Mouse (Mus musculus): ENCODE measurements at regions not wholly inside any gene's neighbourhood (a gene's known extent, or its start where the extent isn't known, plus 50 kb on each side); places are given as distances from the start of the nearest gene placed in this dataset.

DNA sequence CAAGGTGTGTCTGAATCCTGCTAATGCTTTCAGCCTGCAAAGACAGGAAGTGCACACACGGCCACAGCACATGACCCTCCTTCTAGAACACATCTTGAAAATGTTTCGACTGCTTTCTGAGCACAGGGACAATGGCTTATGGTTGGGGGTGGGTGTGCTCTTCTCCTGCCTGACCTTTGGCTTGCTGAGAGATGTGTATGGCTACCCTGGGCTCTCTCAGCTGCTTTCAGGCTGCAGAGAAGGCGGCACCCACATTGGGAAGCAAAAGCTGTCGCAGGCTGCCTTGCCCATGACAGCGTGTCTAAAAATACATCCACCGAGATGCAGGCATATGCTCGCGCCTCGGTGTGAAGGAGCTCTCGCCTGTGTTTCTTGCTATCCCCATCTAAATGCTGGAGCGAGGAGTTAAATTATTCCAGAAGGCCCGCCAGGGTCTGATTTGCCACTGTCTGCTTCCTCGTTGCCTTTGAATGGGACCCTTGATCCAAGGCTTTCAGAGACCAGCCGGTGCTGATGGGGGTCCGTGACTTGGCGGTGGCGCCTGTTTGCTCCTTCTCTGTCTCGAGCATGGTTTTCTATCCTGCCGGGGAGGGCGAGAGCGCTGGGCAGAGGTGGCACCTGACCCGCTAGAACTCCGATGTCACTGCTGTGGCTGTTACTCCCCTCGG, 214.6 kb upstream of the Ubash3b start:
- Histone ChIP-seq H3K27me3 (ENCODE audit: low read depth, poor library complexity, severe bottlenecking) (no peaks in the 10 kb centered on the region), H3K4me3 (peak overlapping the region; percentile 45), H3K27ac (peak overlapping the region; percentile 90), H3K9me3 (replicated peaks) (no peaks in the 10 kb centered on the region), H3K4me1 (peaks cover 53% of the 10 kb centered on the region), H3K36me3 (no peaks in the 10 kb centered on the region)
- 10% methylated on average over 24 of the region's 24 CpGs for WGBS
- DNase-seq (ENCODE audit: low spot score), result peak; percentile 63

DNA sequence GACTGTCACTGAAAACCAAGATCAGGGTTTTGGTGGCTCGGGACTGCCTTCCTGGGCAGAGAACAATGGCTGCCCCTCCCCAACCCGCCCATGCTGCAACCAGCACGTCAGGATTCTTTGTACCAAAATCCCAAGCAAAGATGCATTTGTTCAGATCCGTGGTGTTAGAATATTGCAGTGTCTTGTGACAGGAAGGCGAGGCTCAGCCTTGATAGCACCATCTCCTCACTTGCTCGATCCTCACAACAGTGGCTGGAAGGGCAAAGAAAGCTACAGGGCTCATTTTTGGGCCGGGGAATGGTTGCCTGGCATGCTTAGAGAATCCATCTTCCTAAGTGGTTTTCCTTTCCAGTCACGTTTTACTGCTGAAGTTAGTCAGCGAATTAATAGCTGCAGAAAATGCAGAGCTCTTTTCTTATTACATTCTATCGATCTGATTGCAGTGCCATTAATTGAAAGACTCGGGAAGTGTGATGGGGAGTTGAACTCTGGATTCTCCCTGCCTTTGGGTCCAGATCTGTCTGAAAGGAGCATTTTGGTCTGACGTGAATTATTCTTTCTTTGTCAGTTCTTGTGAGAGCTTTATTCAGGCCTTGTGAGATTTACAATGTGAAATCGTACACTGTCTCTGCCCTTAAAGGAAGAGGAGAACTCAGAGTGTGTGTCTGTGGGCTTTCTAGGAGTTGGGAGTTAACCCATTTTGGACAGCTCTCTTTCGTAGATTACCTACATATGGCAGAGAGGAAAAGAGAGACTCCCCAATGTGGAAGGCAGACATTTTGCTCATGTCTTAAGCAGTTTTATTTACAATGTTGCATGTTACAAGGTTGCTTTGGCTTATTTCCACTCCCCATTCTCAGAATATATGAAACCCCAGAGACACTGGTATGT, 213.3 kb upstream of the Ubash3b start:
- no peak for DNase-seq (ENCODE audit: low spot score)
- H3K27ac ChIP-seq, result peak overlapping the region; percentile 77
- H3K4me3 ChIP-seq, result no peak overlapping the region
- H3K36me3 ChIP-seq, result no peaks in the 10 kb centered on the region
- 66% methylated on average over 14 of the region's 14 CpGs for WGBS
- no peaks in the 10 kb centered on the region for H3K27me3 ChIP-seq (ENCODE audit: low read depth, poor library complexity, severe bottlenecking)
- H3K4me1 ChIP-seq, result peaks cover 53% of the 10 kb centered on the region
- H3K9me3 ChIP-seq (replicated peaks), result no peaks in the 10 kb centered on the region

DNA sequence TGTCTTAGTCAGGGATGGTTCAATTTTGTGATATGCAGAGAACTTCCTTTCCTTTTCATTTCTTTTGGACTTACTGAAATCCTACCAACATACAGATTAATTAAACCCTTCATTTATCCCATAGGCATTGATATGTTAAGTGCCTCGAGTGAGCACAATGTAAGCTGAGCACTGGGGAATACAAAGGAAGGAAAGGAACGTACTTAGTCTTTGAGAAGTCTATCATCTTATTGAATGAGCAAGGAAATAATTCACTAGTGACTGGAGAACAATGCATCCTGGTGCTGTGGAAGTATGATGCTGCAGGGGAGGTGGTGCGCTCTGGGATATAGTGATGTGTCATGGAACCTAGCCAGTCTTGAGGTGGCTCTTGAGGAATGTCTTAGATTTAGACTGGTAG, 204.9 kb upstream of the Ubash3b start:
- H3K4me3 ChIP-seq, result no peak overlapping the region
- H3K9me3 ChIP-seq (replicated peaks), result no peaks in the 10 kb centered on the region
- WGBS, result 85% methylated on average over 3 of the region's 3 CpGs
- no peaks in the 10 kb centered on the region for H3K27me3 ChIP-seq (ENCODE audit: low read depth, poor library complexity, severe bottlenecking)
- DNase-seq (ENCODE audit: low spot score), result no peak
- H3K27ac ChIP-seq, result no peak overlapping the region
- H3K4me1 ChIP-seq, result peaks cover 10% of the 10 kb centered on the region
- H3K36me3 ChIP-seq, result no peaks in the 10 kb centered on the region

DNA sequence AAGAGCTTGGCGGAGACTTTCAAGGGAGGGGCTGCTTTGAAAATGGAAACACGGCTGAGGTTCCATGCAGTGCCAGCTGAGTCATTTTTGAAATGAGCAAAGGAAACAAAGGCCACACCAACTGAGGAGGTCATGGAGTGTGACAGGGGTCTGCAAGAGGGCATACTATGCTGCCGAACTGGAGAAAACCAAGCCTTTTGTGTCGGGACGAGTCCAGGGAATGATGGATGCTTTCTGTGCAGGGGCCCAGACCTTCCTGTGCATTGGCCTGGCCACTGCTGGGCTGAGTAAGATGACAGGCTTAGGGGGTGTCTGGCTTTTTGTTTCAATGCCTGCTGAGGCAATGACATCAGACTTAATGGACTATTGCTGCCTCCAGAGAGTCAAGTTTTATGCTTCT, 203.8 kb upstream of the Ubash3b start:
- peaks cover 10% of the 10 kb centered on the region for H3K4me1 ChIP-seq
- H3K27me3 ChIP-seq (ENCODE audit: low read depth, poor library complexity, severe bottlenecking), result no peaks in the 10 kb centered on the region
- H3K27ac ChIP-seq, result peak overlapping the region; percentile 50
- 34% methylated on average over 5 of the region's 5 CpGs for WGBS
- no peak overlapping the region for H3K4me3 ChIP-seq
- no peaks in the 10 kb centered on the region for H3K36me3 ChIP-seq
- no peak for DNase-seq (ENCODE audit: low spot score)
- H3K9me3 ChIP-seq (replicated peaks), result no peaks in the 10 kb centered on the region

DNA sequence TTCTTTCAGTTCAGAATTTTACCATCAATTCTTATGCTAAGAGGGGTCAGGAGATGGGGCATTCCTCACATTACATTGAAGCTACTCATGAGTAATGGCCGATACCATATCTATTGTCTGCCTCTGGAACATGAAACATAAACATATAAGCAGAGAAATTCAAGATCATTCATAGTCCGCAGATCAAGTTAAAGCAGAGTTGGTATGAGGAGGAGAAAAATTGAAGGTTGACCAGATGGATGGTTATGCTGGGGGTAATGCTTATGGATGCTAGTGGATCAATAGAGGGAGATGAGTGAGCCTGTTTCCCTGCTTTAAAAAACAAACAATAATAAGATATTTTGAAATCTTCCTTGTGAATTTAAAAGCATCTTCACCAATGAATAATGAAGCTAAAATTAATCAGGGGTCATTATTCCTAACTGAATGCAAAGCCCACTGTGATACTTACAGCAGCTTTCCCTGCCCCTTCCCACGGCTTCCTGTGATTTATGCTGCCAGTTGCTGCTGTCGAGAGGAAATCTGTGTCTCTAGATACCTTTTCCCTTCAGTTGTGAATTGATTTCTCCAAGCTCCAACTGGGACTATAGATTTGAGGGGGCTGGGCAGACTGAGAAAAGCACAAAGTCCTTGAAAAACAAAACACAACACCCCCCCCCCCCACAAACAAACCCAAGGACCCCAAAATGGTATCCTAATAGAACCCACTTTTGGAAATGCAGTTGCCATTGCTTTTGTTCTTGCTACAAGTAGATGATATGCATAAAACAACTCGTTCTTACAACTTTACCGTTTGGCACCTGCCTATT, 203.1 kb upstream of the Ubash3b start:
- DNase-seq (ENCODE audit: low spot score), result no peak
- peaks cover 10% of the 10 kb centered on the region for H3K4me1 ChIP-seq
- H3K27ac ChIP-seq, result peak overlapping the region; percentile 50; the same call in 1 of the 2 replicates
- no peaks in the 10 kb centered on the region for H3K27me3 ChIP-seq (ENCODE audit: low read depth, poor library complexity, severe bottlenecking)
- no peak overlapping the region for H3K4me3 ChIP-seq
- no peaks in the 10 kb centered on the region for H3K36me3 ChIP-seq
- no peaks in the 10 kb centered on the region for H3K9me3 ChIP-seq (replicated peaks)
- 63% methylated on average over 6 of the region's 6 CpGs for WGBS

DNA sequence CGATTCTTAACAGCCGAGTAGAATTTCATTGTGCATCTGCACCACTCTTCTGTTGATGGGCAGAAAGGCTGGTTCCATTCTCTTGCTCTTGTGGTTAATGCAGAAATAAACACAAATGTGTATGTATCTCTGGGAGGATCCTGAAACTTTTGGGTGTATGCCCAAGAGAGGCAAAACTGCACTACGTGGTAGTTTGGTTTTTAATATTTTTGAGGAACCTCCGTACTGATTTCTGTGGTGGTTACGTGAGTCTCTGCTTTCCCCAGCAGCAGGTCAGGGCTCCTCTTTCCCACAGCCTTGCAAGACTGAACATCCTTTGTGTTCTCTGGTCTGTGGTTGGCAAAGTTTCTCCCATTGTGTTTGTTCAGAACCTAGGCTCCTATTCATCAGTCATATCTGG, 198.9 kb upstream of the Ubash3b start:
- H3K27ac ChIP-seq, result no peak overlapping the region
- WGBS, result 91% methylated on average over 5 of the region's 5 CpGs

DNA sequence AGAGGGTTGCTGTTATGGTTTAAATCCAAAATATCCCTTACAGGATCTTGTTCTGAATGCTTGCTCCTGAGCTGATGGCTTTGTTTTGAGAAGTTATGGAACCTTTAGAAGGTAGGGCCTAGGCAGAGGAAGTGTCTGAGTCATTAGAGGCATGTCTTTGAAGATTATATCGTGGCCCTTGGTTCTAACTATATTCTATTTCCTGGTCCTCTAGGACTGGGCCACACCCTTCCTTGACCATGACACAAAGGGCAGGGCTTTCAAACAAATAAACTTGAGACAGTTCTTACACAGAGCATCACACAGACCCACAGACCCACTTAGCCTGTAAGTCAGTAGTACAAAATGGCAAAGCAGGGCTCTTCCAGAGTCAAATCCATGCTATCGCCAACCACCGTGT, 197.8 kb upstream of the Ubash3b start:
- DNase-seq (ENCODE audit: low spot score), result no peak
- Histone ChIP-seq H3K27me3 (ENCODE audit: low read depth, poor library complexity, severe bottlenecking) (no peaks in the 10 kb centered on the region), H3K4me3 (no peak overlapping the region), H3K27ac (no peak overlapping the region), H3K9me3 (replicated peaks) (no peaks in the 10 kb centered on the region), H3K4me1 (peaks cover 15% of the 10 kb centered on the region), H3K36me3 (no peaks in the 10 kb centered on the region)
- 91% methylated on average over 3 of the region's 3 CpGs for WGBS

More for the DNA sequence above, 198.9 kb upstream of the Ubash3b start:
- no peak for DNase-seq (ENCODE audit: low spot score)
- H3K4me1 ChIP-seq, result peaks cover 24% of the 10 kb centered on the region
- H3K27me3 ChIP-seq (ENCODE audit: low read depth, poor library complexity, severe bottlenecking), result no peaks in the 10 kb centered on the region
- no peaks in the 10 kb centered on the region for H3K9me3 ChIP-seq (replicated peaks)
- no peak overlapping the region for H3K4me3 ChIP-seq
- no peaks in the 10 kb centered on the region for H3K36me3 ChIP-seq

DNA sequence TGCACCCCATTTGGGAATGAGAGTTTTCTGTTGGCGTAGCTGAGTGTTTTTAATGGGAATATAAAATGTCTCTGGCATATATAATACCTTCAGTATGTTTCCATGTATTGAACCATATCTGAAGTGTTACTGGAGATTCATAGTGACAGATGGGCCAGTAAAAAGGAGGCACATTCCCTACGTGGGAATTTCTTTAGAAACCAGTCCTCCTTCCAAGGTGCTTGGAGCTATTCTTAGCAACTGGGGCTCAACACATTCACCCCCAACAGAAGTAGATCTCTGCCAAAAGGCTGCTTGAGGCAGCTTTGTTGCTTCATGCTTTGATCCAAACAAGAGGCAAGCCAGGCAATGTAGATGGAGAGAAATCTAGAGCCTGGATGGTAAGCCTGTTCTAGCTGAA, 183.8 kb upstream of the Ubash3b start:
- H3K27me3 ChIP-seq (ENCODE audit: low read depth, poor library complexity, severe bottlenecking), result no peaks in the 10 kb centered on the region
- WGBS, result 83% methylated on average over 2 of the region's 2 CpGs
- H3K27ac ChIP-seq, result no peak overlapping the region
- DNase-seq (ENCODE audit: low spot score), result no peak
- H3K36me3 ChIP-seq, result no peaks in the 10 kb centered on the region
- no peak overlapping the region for H3K4me3 ChIP-seq
- no peaks in the 10 kb centered on the region for H3K4me1 ChIP-seq
- H3K9me3 ChIP-seq (replicated peaks), result no peaks in the 10 kb centered on the region

DNA sequence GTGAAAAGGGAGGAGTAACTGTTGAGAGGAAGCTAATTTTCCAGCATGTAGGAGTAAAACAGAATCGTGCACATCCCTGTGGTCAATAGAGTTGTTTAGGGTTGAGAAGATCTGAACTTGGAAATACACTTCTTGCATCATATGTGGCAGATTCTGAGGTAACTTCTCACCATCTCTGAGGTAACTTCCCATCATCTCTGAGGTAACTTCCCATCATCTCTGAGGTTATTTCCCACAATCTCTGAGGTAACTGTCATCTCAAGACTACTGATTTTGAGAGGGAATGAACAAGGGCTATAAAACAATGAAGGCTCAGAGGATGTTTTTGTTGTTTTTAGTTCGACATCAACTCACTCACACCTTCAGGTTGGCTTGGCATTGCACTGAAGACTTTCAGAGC, 175.9 kb upstream of the Ubash3b start:
- WGBS, result 84% methylated on average over 2 of the region's 2 CpGs

DNA sequence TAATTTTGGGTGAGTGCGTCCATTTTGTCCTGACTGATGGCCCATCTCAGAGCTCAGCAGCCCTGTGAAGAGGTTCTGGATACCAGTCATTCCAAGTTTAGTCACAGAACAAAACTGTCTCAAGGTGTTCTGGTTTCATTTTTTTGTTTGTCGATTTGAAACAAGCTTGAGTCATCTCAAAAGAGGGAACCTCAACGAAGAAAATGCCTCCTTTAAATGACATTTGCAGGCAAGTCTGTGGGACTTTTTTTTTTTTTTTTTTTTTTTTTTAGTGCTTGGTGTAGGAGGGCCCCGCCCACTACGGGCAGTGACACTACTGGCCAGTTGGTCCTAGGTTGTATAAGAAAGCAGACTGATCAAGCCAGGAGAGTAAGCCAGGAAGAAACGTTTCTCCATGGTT, 175.3 kb upstream of the Ubash3b start:
- Histone ChIP-seq H3K27me3 (ENCODE audit: low read depth, poor library complexity, severe bottlenecking) (no peaks in the 10 kb centered on the region), H3K27ac (no peak overlapping the region), H3K36me3 (peaks cover 3% of the 10 kb centered on the region; the same call in 1 of the 2 replicates), H3K4me3 (no peak overlapping the region), H3K4me1 (peaks cover 26% of the 10 kb centered on the region), H3K9me3 (replicated peaks) (no peaks in the 10 kb centered on the region)
- 79% methylated on average over 6 of the region's 6 CpGs for WGBS
- DNase-seq (ENCODE audit: low spot score), result no peak

More for the DNA sequence above, 175.9 kb upstream of the Ubash3b start:
- Histone ChIP-seq H3K27ac (no peak overlapping the region), H3K36me3 (no peaks in the 10 kb centered on the region), H3K4me1 (peaks cover 26% of the 10 kb centered on the region), H3K27me3 (ENCODE audit: low read depth, poor library complexity, severe bottlenecking) (no peaks in the 10 kb centered on the region), H3K9me3 (replicated peaks) (no peaks in the 10 kb centered on the region), H3K4me3 (no peak overlapping the region)
- no peak for DNase-seq (ENCODE audit: low spot score)

DNA sequence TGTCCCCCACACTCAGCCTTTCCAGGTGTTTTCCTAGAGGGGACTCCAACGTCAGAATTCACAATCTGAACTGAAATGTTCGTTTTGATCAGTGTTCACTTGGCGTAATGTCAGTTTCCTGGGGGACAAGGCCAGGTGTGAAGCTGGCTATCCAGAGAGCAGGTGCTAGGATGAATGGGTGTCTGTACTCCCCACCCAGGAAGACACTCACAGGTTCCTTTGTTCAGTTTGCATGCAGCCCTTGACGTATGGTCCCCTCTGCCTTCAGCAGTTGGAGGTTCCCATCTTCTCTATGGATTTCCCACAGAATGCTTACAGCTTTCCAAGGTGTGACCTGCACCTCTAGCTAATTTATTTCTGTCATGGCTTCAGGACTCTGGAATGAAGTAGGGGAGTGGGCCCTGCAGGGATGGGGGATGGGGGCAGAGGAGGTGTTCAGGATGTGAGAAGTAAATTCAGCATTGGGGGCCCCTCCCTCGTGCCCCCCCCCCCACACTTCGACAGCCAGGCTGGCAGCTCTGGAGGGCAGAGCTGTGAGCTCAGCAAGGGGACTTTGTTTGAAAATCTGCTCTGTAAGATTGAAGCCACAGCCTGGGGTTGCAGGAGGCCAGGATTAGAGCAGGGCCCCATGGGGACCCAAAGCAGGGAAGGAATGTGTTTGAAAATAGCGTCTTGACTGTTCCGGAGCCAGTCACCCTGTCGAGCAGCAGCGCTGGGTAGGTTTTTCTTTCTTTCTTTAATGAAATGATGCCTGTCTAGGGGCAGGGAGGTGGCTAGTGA, 173.2 kb upstream of the Ubash3b start:
- H3K36me3 ChIP-seq, result peaks cover 8% of the 10 kb centered on the region; the same call in 1 of the 2 replicates
- H3K4me3 ChIP-seq, result no peak overlapping the region
- peaks cover 26% of the 10 kb centered on the region for H3K4me1 ChIP-seq
- H3K27me3 ChIP-seq (ENCODE audit: low read depth, poor library complexity, severe bottlenecking), result no peaks in the 10 kb centered on the region
- WGBS, result 16% methylated on average over 10 of the region's 10 CpGs
- H3K27ac ChIP-seq, result peak overlapping the region; percentile 77
- no peaks in the 10 kb centered on the region for H3K9me3 ChIP-seq (replicated peaks)
- peak; percentile 59 for DNase-seq (ENCODE audit: low spot score)

DNA sequence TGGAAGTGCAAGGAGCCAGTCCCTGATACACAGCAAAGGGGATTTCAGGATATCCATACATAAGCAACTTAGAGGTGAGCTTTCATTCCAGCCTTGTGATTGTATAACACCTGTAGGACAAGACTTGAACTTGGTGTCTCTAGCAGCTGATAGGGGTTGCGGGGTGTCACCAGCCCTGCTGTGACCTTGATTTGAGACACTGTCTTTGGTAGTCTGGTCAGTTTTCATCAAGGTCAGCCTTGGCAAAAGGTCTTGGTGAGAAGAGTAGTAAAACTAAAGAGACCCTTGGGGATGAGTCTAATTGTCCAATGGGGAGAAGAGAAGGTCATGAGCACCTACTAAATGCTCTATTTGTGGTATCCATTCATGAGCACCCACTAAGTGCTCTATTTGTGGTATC, 172.0 kb upstream of the Ubash3b start:
- Histone ChIP-seq H3K9me3 (replicated peaks) (no peaks in the 10 kb centered on the region), H3K4me3 (no peak overlapping the region), H3K4me1 (peaks cover 32% of the 10 kb centered on the region), H3K27ac (no peak overlapping the region), H3K27me3 (ENCODE audit: low read depth, poor library complexity, severe bottlenecking) (no peaks in the 10 kb centered on the region), H3K36me3 (peaks cover 8% of the 10 kb centered on the region; the same call in 1 of the 2 replicates)
- WGBS, result 93% methylated on average over 1 of the region's 1 CpGs
- no peak for DNase-seq (ENCODE audit: low spot score)
